Mouse (Mus musculus) MEL (cell line): Measurements from ENCODE around the gene Sema4f. TPM values are rescaled to one million over a fixed set of nuclear protein-coding genes. Genes with fewer than 3 reads are reported as not detected.
A peak's percentile ranks its signal among the peaks of the same experiment; 100 is the strongest.

Experiments
- DNase-seq: peaks from one replicate; pipeline ENCODE4 v3.0.0; 2011; ENCODE audit warnings: low read depth, low spot score
- H3K27ac ChIP-seq: 2 replicates; pipeline ENCODE4 v1.5.1; 2012; ENCODE audit warnings: low read depth, mild to moderate bottlenecking, control low read depth, low read length, moderate library complexity; ENCODE audit not compliant: control insufficient read depth
- H3K27me3 ChIP-seq, 2 experiments: fragments of 150-350 bp in 1 of 2; sonication (generic) in 1 of 2; 2 replicates each; pipeline ENCODE4 v1.6.1; 2012; ENCODE audit warnings: low read length in 2 of 2, mild to moderate bottlenecking in 2 of 2, improper control_type of control experiment in 1 of 2, moderate library complexity in 1 of 2; ENCODE audit not compliant: insufficient read depth in 2 of 2, control insufficient read depth in 1 of 2
- H3K36me3 ChIP-seq, 2 experiments: 2 replicates each; pipeline ENCODE4 v1.6.1; 2012 to 2014; ENCODE audit warnings: low read length in 2 of 2, improper control_type of control experiment in 1 of 2, inconsistent platforms in 1 of 2, mild to moderate bottlenecking in 1 of 2; ENCODE audit not compliant: insufficient read depth in 2 of 2, control insufficient read depth in 1 of 2
- H3K4me1 ChIP-seq, 2 experiments: fragments of 150-350 bp in 1 of 2; sonication (generic) in 1 of 2; 2 replicates each; pipeline ENCODE4 v1.6.1; 2012; ENCODE audit warnings: low read length in 2 of 2, improper control_type of control experiment in 1 of 2, mild to moderate bottlenecking in 1 of 2; ENCODE audit not compliant: insufficient read depth in 2 of 2, control insufficient read depth in 1 of 2
- H3K4me3 ChIP-seq, 2 experiments: fragments of 150-350 bp in 1 of 2; sonication (generic) in 1 of 2; 2 replicates each; pipeline ENCODE4 v1.5.1; 2012; ENCODE audit warnings: low read depth in 2 of 2, low read length in 2 of 2, mild to moderate bottlenecking in 2 of 2, moderate library complexity in 2 of 2, control low read depth in 1 of 2, improper control_type of control experiment in 1 of 2; ENCODE audit not compliant: control insufficient read depth in 1 of 2, insufficient read depth in 1 of 2
- H3K79me2 ChIP-seq: 2 replicates; pipeline ENCODE4 v1.6.1; 2012; ENCODE audit warnings: mild to moderate bottlenecking, low read length, moderate library complexity; ENCODE audit not compliant: control insufficient read depth, poor library complexity, insufficient read depth
- H3K9ac ChIP-seq: 2 replicates; pipeline ENCODE4 v1.6.1; 2012; ENCODE audit warnings: low read depth, mild to moderate bottlenecking, control low read depth, low read length, moderate library complexity; ENCODE audit not compliant: control insufficient read depth, poor library complexity, severe bottlenecking
- H3K9me3 ChIP-seq: fragments of 150-350 bp; sonication (generic); replicated peaks from 2 replicates; pipeline ENCODE4 v1.6.1; 2012; ENCODE audit warnings: mild to moderate bottlenecking, low read length, improper control_type of control experiment, moderate library complexity; ENCODE audit not compliant: insufficient read depth
- CHD1 ChIP-seq: IDR thresholded peaks from 2 replicates; pipeline ENCODE4 v1.6.1; 2012; ENCODE audit warnings: low read depth, mild to moderate bottlenecking, inconsistent platforms, low read length, improper control_type of control experiment
- CHD2 ChIP-seq: IDR thresholded peaks from 2 replicates; pipeline ENCODE4 v1.6.1; 2011; ENCODE audit warnings: low read length, improper control_type of control experiment
- ELF1 ChIP-seq: IDR thresholded peaks from 2 replicates; pipeline ENCODE4 v1.6.1; 2014; ENCODE audit warnings: low read depth, mild to moderate bottlenecking, inconsistent platforms, low read length, improper control_type of control experiment, moderate library complexity
- EP300 ChIP-seq, 2 experiments: IDR thresholded peaks; 2 replicates each; pipeline ENCODE4 v1.6.1; 2011; ENCODE audit warnings: improper control_type of control experiment in 2 of 2, low read length in 2 of 2, low read depth in 1 of 2, mild to moderate bottlenecking in 1 of 2
- ETS1 ChIP-seq: IDR thresholded peaks from 2 replicates; pipeline ENCODE4 v1.6.1; 2012; ENCODE audit warnings: low read depth, mild to moderate bottlenecking, inconsistent platforms, low read length, improper control_type of control experiment, moderate library complexity
- GABPA ChIP-seq: IDR thresholded peaks from 2 replicates; pipeline ENCODE4 v1.6.1; 2012; ENCODE audit warnings: low read depth, mild to moderate bottlenecking, inconsistent platforms, low read length, improper control_type of control experiment, moderate library complexity
- GATA1 ChIP-seq: IDR thresholded peaks from 2 replicates; pipeline ENCODE4 v1.6.1; 2011; ENCODE audit warnings: low read depth, low read length, improper control_type of control experiment
- HCFC1 ChIP-seq: IDR thresholded peaks from 2 replicates; pipeline ENCODE4 v1.6.1; 2012; ENCODE audit warnings: low read depth, mild to moderate bottlenecking, inconsistent platforms, low read length, improper control_type of control experiment, moderate library complexity
- KAT2A ChIP-seq: conservative IDR thresholded peaks from 2 replicates; pipeline ENCODE4 v1.6.1; 2012; ENCODE audit warnings: low read depth, low read length, improper control_type of control experiment, inconsistent platforms
- MAX ChIP-seq: IDR thresholded peaks from 2 replicates; pipeline ENCODE4 v1.6.1; 2011; ENCODE audit warnings: low read length, improper control_type of control experiment
- MXI1 ChIP-seq: IDR thresholded peaks from 2 replicates; pipeline ENCODE4 v1.6.1; 2011; ENCODE audit warnings: mild to moderate bottlenecking, low read depth, low read length, improper control_type of control experiment
- MYB ChIP-seq: IDR thresholded peaks from 2 replicates; pipeline ENCODE4 v1.6.1; 2011; ENCODE audit warnings: mild to moderate bottlenecking, low read depth, low read length, improper control_type of control experiment
- MYC ChIP-seq: IDR thresholded peaks from 2 replicates; pipeline ENCODE4 v1.6.1; 2011; ENCODE audit warnings: low read depth, mild to moderate bottlenecking, low read length, improper control_type of control experiment, moderate library complexity
- NELFE ChIP-seq: IDR thresholded peaks from 2 replicates; pipeline ENCODE4 v1.6.1; 2011; ENCODE audit warnings: low read depth, low read length, improper control_type of control experiment
- POLR2A ChIP-seq, 2 experiments: IDR thresholded peaks; 2 replicates each; pipeline ENCODE4 v1.6.1; 2011 to 2012; ENCODE audit warnings: low read length in 2 of 2, mild to moderate bottlenecking in 2 of 2, control low read depth in 1 of 2, improper control_type of control experiment in 1 of 2, low read depth in 1 of 2, moderate library complexity in 1 of 2; ENCODE audit not compliant: control insufficient read depth in 1 of 2, insufficient read depth in 1 of 2, poor library complexity in 1 of 2
- POLR2AphosphoS2 ChIP-seq: IDR thresholded peaks from 2 replicates; pipeline ENCODE4 v1.6.1; 2011; ENCODE audit warnings: low read length, improper control_type of control experiment
- POLR2AphosphoS5 ChIP-seq: IDR thresholded peaks from 2 replicates; pipeline ENCODE4 v1.6.1; 2012; ENCODE audit warnings: low read depth, borderline replicate concordance, mild to moderate bottlenecking, inconsistent platforms, low read length, moderate library complexity, mixed read lengths
- RAD21 ChIP-seq: IDR thresholded peaks from 2 replicates; pipeline ENCODE4 v1.6.1; 2011; ENCODE audit warnings: mild to moderate bottlenecking, low read depth, low read length, improper control_type of control experiment
- RCOR1 ChIP-seq: IDR thresholded peaks from 2 replicates; pipeline ENCODE4 v1.6.1; 2012; ENCODE audit warnings: low read depth, mild to moderate bottlenecking, inconsistent platforms, low read length, improper control_type of control experiment
- SIN3A ChIP-seq: IDR thresholded peaks from 2 replicates; pipeline ENCODE4 v1.6.1; 2012; ENCODE audit warnings: low read length, improper control_type of control experiment, inconsistent platforms
- TAL1 ChIP-seq: IDR thresholded peaks from 2 replicates; pipeline ENCODE4 v1.6.1; 2012; ENCODE audit warnings: mild to moderate bottlenecking, inconsistent platforms, low read length, moderate library complexity, mixed read lengths
- USF1 ChIP-seq: IDR thresholded peaks from 2 replicates; pipeline ENCODE4 v1.6.1; 2014; ENCODE audit warnings: low read depth, mild to moderate bottlenecking, inconsistent platforms, low read length, improper control_type of control experiment, moderate library complexity
- USF2 ChIP-seq, 2 experiments: IDR thresholded peaks; 2 replicates each; pipeline ENCODE4 v1.6.1; 2011 to 2012; ENCODE audit warnings: improper control_type of control experiment in 2 of 2, low read length in 2 of 2, borderline replicate concordance in 1 of 2, inconsistent platforms in 1 of 2, low read depth in 1 of 2, mild to moderate bottlenecking in 1 of 2; ENCODE audit not compliant: insufficient read depth in 1 of 2
- ZC3H11A ChIP-seq: IDR thresholded peaks from 2 replicates; pipeline ENCODE4 v1.6.1; 2012; ENCODE audit warnings: low read depth, mild to moderate bottlenecking, inconsistent platforms, low read length, improper control_type of control experiment
- ZKSCAN1 ChIP-seq: IDR thresholded peaks from 2 replicates; pipeline ENCODE4 v1.6.1; 2012; ENCODE audit warnings: low read depth, mild to moderate bottlenecking, inconsistent platforms, low read length, improper control_type of control experiment, moderate library complexity
- ZMIZ1 ChIP-seq: IDR thresholded peaks from 2 replicates; pipeline ENCODE4 v1.6.1; 2012; ENCODE audit warnings: low read depth, mild to moderate bottlenecking, inconsistent platforms, low read length, improper control_type of control experiment, moderate library complexity
- polyA plus RNA-seq, 2 experiments: library from polyadenylated mRNA; stranded (reverse) in 1 of 2; unstranded in 1 of 2; fragments of >175 nt in 1 of 2; fragments of >200 nt in 1 of 2; gene quantifications; 2 replicates each; pipeline versions ENCODE4 v1.2.1 to v1.2.4; 2012; ENCODE audit warnings: low replicate concordance in 2 of 2, low read depth in 1 of 2; ENCODE audit not compliant: insufficient read length in 2 of 2, insufficient read depth in 1 of 2, missing spikeins in 1 of 2
- total RNA-seq: library from RNA; depleted of rRNA; stranded (reverse); fragments of 300-350 nt; gene quantifications from 2 replicates; pipeline ENCODE4 v1.2.3, GENCODE M21; 2012

Sema4f gene
- total and polyA plus RNA-seq, 3 experiments = 0.01 to 0.04 TPM; not detected in 1

DNA sequence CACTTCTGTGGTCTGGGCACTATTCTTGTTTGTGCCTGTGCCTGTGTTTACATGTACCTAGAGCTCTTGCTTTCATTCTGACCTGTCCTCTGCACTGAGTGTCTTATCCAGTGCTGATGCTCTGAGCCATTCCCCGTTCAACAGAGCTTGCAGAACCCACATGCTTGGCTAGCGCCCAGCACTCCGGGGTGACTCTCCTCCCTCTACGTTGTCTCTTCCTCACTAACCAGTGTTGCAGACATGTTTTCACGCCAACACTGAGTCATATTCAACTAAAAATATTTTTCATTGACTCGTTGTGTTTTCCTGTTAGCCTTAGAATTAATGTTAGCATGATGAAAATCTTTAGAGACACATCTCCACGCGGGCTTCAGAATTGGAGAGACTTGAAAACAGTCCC is 31.5 kb downstream of the Sema4f start:
- TF ChIP-seq CHD2 (no peak), CHD1 (no peak), RCOR1 (peak; percentile 19; the same call in 1 of the 2 replicates), ZMIZ1 (no peak), USF2 (IDR thresholded peaks at IDR 0.05; ENCODE audit: borderline replicate concordance in 1 of 2, insufficient read depth in 1 of 2, low read depth in 1 of 2, low read length in 2 of 2) (no peak), RAD21 (no peak), HCFC1 (no peak), NELFE (no peak), ETS1 (peak; percentile 72), MYC (peak; percentile 82; the same call in 1 of the 2 replicates), ZKSCAN1 (no peak), POLR2AphosphoS2 (no peak), MAX (peak; percentile 78), TAL1 (no peak), GATA1 (no peak), POLR2AphosphoS5 (no peak), MYB (no peak), GABPA (no peak), USF1 (no peak), ELF1 (no peak), MXI1 (peak; percentile 86), KAT2A (no peak), ZC3H11A (no peak), POLR2A (IDR thresholded peaks at IDR 0.05; ENCODE audit: control insufficient read depth in 1 of 2, insufficient read depth in 1 of 2, low read depth in 1 of 2, low read length in 2 of 2, poor library complexity in 1 of 2) (no peak), SIN3A (peak; percentile 69), EP300 (IDR thresholded peaks at IDR 0.05; ENCODE audit: low read depth in 1 of 2, low read length in 2 of 2) (0 out of 4 replicates have a peak, but pooled peaks have one; percentile 8 to 18)
- Histone ChIP-seq H3K9ac (peak overlapping the region; percentile 32), H3K4me1 (peaks cover 14 to 45% of the 10 kb centered on the region in 2 experiments), H3K27ac (peak overlapping the region; percentile 53), H3K36me3 (peaks cover 0 to 31% of the 10 kb centered on the region in 2 experiments; a peak in 2 of 4 replicates), H3K27me3 (no peaks in the 10 kb centered on the region), H3K9me3 (no peaks in the 10 kb centered on the region), H3K4me3 (peak overlapping the region in 1 of 2 experiments; percentile 41; a peak in 2 of 4 replicates), H3K79me2 (no peaks in the 10 kb centered on the region)
- peak; percentile 91 for DNase-seq
